Mouse (Mus musculus) adrenal gland (tissue): ENCODE measurements around the gene Kat7.

Experiments used
- intact Hi-C: fragments of 180-260 bp; cut with DNase I; formaldehyde crosslinking; loops from one replicate; pipeline ENCODE4 v1.15.1; 2025

Kat7 gene

DNA sequence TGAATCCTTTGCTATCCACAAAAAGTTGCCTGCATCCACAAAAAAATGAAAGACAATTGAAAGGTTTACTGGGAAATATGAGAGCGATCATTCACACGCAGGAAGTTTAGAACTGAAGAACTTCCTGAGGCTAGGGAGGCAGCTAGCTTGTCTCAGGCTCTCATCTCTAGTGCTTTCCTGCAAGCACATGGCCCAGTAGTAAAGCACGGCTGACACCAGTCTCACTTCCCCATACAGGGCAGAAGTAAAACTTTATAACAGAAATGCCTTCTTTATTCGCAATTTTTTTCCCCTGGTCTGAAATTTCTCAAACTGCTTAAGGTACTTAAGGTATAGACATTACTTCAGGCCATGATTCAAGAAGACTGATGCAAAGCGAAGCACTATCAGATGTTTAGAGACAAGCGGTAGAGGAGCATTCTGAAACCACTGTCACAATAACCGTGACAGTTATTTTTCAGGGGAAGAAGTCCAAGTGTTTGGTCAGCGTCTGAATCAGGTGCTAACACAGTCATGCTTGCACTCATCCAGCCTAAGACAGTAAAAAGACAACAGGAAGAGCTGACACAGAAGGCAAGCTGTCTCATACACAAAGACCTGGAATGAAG lies 16.9 kb downstream of the Kat7 start:
- intact Hi-C loops = no loop called here

DNA sequence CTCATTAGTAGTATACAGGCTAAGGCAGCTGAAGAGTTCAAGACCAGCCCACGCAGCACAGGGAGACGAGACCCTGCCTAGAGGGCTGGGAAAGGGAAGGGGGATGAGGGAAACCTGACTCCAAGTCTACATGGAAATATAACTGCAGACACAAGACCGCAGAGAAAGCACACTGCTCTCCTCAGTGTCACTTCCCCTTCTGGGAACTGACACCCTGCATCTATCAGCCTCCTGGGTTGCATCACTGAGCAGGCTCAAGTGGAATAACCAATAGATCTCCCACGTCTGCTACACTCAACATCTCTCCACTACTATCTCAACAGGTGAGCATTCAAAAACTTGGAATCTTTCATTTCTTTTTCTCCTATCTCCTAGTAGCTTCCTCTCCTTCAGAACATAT lies 18.0 kb downstream of the Kat7 start:
- intact Hi-C loops = no loop called here

DNA sequence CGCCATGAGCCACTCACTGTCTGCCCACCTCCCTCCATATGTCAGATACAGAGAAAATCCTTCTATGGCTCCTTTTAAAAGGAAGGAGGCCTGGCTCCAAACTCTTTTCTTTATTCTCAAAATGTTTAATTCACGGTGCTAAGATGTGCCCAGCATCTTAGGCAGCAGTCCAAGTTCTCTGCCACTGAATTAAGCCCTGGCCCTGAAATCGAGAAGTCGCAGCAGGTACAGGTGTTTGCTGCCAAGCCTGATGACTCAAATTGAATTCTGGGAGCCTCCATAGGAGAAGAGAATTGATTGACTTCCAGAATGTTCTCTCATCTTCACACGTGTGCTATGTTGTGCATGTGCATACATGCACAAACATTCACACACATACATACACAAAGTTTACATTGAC lies 27.7 kb downstream of the Kat7 start:
- intact Hi-C loops = no loop called here

DNA sequence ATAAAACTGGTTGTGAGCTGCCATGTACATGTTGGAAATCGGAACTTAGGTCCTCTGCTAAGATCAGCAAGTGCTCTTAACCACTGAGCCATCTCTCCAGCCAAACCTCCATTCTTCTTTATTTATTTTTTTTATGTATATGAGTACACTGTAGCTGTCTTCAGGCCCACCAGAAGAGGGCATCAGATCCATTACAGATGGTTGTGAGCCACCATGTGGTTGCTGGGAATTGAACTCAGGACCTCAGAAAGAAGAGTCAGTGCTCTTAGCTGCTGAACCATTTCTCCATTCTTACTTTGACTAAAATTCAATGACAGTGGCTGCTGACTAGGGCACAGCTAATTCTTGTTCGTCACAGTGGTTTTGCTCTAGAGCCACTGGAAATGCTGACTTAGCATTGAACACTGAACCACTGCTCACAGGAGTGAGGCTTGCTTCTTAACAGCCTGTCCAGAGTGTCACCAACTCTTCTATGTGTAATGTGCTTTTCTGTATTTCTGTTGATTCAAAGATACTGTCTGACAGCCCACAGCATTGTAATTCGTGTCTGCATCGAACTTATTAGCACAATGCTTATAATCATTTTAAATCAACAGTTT lies 30.9 kb downstream of the Kat7 start:
- intact Hi-C loops = no loop called here

DNA sequence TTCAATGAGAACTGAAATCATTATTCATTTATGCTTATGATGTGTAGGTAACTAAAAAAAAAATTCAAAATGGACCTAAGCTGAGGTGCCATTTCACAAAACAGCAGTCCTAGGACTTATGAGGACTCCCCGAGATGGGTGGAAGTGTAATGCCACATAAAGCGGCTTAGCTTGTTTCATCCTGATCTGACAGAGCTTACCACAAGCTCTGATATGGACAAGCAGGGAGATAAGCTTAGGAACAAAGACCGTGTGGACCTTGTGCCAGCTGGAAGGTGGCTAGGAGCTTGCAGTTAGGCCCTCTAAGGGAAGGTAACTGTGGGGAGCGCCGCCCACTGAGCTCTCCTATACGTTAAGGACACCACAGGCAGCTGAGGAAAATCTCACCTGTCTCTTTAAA lies 34.0 kb downstream of the Kat7 start:
- intact Hi-C loops = no loop called here

DNA sequence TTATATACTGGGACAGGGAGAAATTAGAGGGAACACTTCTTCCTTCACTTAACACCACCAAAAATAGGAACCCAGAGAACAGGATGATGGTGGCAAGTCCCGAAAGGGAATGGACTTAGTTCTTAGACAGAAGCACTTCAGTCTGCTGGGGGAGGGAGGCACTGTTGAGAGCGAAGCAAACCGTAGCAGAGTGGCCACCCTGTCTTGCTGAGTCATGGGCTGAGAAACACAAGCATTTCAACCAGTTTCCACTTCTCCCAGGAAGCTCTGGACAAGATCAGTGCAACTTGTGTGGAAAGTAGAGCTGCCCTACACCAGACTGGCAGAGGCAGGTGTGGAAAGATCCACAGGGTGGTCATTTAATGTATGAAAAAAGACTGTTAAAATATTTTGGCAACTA lies 35.4 kb downstream of the Kat7 start:
- intact Hi-C loops = no loop called here

DNA sequence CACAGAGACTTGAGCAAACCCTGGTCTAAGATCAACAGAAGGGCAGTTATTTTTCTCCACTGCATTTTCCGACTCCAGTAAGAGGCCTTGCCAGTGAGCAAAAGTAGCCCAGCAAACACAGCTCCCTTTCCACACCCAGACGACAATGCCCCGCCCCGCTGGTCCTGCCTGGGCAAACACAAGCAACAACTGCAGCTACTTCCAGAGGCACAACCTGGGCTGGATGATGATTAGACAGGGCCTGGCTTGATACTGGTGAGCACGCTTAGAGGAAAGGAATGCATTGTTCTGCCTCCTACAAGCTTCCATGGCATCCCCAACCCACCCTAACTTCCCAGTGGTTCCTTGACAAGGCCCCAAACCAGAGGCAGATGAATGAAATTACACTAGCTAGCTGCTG lies 36.4 kb downstream of the Kat7 start:
- intact Hi-C loops = no loop called here

DNA sequence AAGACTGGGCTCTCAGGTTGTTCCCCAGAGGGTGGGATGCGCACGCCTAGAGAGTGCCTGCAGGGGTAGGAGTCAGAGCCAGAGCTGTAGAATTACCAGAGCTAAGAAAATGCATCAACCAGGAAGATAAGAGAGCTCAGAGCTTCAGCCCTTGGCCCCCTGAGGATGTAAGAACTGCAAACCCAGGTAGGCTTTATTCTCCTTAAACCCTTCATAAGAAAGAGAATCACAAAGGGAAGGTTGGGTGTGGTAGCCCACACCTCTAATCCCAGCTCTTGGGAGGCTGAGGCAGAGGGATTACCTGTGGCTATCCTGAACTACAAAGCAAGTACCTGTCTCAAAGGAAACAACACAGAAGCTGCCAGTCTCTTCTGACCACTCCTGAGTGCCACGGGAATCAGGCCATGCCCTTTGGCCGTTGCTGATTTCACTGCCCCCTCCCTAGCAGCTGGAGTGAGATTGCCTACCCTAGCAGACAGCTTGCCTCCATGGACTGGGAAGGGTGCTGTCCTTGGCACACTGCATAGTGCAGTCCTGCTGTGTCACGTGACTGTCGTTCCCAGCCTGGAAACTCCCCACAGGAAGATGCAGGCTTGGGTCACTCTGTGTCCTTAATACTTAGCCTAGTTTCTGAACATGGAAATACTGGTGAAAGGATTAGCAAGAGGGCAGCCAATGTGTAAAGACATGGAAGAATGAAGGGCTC lies 43.4 kb downstream of the Kat7 start:
- intact Hi-C loops = no loop called here

DNA sequence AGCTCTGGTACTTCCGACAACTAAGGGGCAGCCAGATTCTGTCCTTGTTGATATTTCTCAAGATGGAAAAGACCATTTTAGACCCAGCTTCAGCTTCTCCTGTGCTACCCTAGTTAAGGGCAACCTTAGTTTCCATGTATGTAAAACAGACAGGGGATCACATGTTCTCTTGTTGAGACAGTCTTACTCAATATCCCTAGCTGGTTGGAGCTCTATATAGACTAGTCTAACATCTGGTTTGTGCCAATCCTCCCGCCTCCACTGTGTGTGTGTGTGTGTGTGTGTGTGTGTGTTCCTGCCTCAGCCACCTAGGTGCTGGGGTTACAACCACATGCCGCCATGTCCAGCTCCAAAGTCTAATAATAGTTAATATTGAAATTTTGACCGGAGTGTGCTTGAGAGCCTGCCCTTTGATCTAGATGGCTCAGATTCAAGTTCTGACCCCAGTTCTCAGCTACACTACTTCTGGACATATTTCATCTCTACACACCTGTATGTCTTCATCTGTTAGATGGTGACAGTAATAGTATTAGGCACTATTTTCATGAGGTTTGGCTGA lies 45.5 kb downstream of the Kat7 start:
- intact Hi-C loops = no loop called here

DNA sequence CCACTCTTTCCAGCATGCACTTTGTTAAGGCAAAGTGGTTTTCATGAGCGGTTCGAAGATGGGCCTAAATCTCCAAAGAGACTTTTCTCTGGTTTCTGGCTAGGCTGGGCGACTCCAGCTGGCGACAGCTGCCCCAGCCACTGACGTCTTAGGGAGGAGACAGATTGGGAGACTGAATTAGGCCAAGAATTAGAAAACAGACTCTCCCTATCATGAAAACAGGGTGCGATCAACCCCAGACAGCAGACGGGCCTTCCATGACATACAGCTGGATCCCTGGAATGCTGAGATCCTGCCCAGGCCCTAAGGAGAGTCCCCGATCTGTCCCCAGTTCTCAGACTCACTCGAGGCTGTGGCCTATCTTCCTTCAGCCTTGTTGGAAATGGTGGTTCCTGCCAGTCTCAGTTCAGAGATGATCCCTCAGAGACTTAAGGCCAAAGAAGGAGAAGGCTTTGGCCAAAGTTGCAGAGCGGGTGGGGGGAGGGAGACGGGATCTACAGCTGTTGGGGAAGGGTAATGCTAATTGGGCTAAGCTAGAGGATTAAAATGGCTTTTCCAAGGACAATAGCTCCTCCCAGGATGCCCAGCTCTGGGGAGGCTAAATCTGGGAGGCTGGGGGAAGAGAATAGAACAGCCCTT lies 46.1 kb downstream of the Kat7 start:
- intact Hi-C loops = no loop called here

DNA sequence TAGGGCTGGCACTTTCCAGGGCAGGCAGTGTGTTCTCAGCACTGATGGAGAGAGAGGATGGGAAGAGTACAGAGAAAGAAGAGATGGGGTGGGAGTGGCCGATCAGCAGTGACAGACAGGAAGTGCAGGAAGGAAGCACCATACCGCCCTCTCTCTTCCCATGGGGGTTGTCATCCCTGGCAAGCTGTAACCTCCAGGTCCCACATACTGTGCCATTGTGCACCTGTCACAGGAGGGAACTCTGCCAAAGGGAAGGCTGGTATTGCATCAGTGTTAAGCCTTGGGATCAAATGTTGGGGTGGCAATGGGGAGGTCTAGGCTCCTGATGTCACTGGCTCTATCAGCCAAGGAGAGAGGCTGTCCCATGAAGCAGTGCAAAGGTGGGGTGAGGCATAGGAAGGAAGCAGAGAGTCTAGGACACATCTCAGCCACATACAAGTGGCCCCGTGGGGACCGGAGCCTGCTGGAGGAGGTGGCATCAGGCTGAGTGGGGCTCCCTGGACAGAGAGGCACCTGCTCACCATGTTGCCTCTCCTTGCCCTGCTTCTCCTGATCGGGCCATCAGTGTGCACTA lies 48.8 kb downstream of the Kat7 start, which contains the start of gene Tac4:
Gene Tac4 (plus strand): TSS at position 352 of the 574 bp plus-strand sequence.
- intact Hi-C loops = loop anchor here (2.0 kb wide), 1 partner anchor 38 kb away; no protein-coding TSS in a partner anchor

DNA sequence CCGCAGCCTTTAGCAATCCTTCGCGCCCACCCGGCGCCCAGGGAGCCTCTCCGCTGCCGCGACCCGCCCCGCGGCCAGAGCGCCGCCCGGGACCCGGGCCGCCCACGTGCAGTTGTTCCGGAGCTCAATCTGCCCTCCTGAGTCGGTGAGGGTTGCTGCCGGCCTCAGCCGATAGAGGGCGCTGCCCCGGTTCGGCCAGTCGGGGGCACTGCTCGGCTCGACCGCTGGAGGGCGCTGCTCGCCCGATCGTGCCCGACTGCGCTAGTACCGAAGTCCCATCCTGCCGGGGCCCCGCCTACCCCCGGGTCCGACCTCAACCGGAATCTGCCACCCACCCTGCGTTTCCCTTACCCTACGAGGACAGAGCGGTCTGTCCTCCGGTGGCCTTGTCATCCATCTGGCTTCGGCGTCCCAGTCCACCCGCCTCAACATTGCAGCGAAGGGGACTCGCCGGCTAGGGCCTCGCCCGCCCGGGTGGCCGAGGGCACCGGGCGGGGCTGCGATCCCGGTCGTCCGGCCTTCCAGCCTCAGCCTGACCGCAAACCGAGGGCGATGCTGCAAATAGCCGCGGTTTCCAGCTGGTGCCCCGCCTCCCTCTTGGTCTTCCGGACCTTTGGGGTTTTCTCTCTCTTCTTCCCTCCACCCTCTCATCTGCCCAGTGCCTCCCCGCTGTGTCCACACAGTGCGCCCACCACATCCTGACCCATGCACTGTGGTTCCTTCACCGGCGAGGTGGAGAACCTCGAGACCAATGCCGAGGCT lies 50.8 kb downstream of the Kat7 start:
- intact Hi-C loops = loop anchor here (2.0 to 10.0 kb wide), 2 partner anchors 214 to 264 kb away; partner anchors contain the start of gene Pdk2

DNA sequence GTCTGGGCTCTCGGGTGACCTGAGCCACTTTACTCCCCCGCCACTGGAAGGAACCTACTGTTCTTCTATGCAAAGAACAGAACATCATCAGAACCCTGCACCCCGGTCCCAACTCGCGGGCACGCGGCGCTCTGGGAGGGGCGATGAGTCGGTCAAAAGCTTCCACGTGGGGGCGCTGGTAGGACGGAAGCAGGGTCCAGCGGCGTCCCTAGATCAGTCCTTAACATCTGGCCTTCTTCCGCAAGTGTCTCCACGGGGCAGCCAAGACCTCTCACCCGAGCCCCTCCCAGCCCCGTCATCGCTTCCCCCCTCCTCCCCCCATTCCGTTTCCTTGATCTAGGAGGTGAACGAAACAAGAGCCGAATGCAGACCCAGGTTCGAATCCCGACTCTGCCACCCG lies 51.6 kb downstream of the Kat7 start:
- intact Hi-C loops = loop anchor here (2.0 to 10.0 kb wide), 2 partner anchors 214 to 264 kb away; partner anchors contain the start of gene Pdk2

DNA sequence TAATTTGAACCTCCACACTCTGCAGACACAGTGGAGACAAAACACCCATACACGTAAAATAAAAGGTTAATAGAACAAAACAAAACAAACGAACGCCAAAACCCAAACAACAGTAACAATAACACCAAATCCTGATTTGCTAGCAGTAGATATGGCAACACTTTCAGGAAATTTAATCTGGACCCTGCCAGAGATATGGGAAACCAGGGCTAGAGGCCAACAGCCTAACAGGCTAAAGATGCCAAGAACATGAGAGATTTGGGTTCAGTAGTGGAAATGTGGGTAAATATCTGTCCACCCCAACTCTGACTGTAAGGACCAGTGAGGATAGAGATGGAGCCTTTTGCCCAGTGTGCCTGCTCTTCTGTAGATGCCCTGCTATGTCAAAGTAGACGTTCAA lies 52.1 kb downstream of the Kat7 start:
- intact Hi-C loops = loop anchor here (2.0 to 10.0 kb wide), 2 partner anchors 213 to 265 kb away; partner anchors contain the start of gene Pdk2

DNA sequence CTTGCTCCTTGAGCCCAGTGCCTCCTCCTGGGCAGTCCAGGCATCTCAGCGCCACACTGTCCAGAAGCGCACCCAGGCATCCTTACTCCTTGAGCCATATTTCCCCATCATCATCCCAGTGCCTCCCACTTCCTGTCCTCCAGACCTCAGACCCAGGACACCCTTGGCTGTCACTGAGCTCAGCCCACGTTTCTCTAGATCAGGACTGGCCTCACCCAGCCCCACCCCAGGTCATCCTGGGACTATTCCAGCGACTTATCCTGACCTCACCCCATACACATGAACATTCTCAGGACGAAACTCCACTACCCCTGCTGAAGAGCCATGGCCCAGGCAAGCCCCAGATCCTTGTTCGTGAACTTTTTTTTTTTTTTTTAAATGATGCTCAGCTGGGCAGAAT lies 54.3 kb downstream of the Kat7 start:
- intact Hi-C loops = loop anchor here (10.0 kb wide), 1 partner anchor 211 kb away; the partner anchor contains the start of gene Pdk2

DNA sequence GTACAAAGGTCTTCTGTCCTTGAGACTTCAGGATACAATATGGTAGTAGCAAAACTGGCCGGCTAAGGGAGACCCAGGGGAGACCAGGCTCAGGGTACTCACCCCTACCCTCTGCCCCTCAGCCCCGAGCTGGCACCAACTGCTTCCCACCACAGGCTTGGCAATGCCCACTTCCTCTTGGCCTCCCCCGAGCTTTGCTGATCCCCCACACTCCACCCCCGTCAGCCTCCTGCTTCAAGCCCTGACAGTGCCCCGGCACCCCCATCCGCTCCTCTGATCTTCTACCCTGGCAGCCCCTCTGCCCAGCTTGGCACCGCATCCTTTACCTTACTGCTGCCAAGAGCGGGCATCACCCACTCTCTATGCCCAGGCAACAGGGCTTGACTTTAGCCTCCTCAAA lies 55.9 kb downstream of the Kat7 start:
- intact Hi-C loops = loop anchor here (10.0 kb wide), 1 partner anchor 209 kb away; the partner anchor contains the start of gene Pdk2

DNA sequence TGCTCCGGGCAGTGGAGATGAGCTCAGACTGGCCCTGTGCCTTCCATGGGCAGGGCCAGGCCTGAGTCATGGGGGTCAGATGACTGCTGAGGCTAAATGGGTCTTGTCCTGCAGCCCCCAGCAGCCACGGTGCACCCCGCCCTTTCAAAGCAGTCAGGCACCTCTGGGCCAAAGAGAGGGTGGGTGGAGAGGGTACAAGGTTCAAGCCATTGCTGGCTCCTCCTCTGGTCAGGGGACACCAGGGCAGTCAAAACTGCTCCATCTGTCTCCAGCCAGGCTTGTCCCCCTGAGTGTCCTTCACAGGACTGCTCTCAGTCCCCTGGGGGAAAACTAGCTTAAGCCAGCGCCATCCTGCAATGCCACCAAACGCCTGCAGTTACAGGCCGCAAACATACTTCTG lies 57.9 kb downstream of the Kat7 start:
- intact Hi-C loops = loop anchor here (10.0 kb wide), 1 partner anchor 207 kb away; the partner anchor contains the start of gene Pdk2

DNA sequence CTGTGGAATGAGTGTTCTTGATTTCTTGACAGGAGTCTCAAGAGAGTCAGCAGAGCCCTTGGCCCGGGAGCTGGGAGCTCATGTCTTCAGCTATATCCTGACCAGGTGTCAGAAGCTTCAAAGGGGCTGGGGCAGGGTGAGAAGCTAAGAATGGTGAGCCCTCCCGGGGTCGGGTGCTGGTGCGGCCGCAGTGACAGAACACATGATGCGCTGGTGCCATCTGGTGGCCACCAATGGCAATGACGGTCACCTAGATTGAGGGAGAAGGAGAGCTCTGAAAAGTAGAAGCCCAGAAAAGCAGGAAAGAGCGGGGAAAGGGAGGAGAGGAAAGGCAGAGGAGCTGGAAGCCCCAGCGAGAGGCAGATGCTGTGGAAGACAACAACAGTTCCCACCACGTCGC lies 58.8 kb downstream of the Kat7 start:
- intact Hi-C loops = loop anchor here (10.0 kb wide), 1 partner anchor 206 kb away; the partner anchor contains the start of gene Pdk2

DNA sequence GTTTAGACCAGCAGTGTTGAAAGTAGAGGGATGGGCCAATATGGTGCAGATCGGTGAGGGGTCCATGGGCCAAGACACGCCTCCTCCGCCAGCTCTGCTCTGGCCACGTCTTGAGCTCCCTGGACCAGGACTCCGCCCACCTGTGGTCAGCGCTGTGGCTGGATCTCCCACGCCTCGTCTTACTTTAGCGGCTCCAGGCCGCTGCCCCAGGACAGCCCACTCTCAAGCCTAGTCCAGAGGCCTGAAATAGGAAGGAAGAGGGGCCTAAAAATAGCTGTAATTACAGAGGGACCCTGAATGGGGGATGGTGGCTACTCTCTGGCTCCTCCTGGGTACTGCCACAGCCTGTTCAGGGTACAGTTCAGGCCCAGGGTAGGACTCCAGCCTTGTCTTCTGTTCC lies 59.9 kb downstream of the Kat7 start:
- intact Hi-C loops = loop anchor here (1.0 to 10.0 kb wide), 2 partner anchors 133 to 205 kb away; partner anchors contain the start of gene Pdk2

DNA sequence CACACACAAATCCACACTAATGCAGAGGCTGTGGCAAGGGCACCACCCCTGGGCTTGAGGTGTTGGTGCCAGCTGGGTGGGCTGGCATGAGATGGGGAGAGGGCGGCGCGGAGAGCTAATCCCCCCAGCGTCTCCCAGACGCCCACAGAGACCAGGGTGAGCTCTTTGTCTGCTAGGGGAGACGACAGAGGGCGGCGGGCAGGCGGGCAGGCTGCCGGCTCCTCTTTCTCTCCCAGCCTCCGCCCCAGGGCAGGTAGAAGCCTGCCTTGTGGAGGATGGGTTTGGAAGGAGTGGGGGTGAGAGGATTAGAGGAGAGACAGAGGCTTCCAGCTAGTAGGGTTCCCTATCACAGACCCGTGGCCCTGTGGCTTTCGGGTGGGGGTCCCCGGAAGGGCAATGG lies 63.0 kb downstream of the Kat7 start:
- intact Hi-C loops = no loop called here
